Mouse (Mus musculus) heart, postnatal 14 days (tissue): ENCODE data around the gene Wdr62. TPM values are rescaled to one million over a fixed set of nuclear protein-coding genes. Genes with fewer than 3 reads are reported as not detected.

Experiments used
- DNase-seq, 2 experiments: peaks; one replicate each; pipeline ENCODE4 v3.0.0; 2021 to 2022
- intact Hi-C: fragments of 180-260 bp; cut with DNase I; formaldehyde crosslinking; loops from one replicate; pipeline ENCODE4 v1.15.1; 2025
- total RNA-seq, 2 experiments: library from RNA; stranded (reverse); gene quantifications; 2 replicates each; pipeline ENCODE4 v1.2.3; 2021

Gene Wdr62
- total RNA-seq, 2 experiments from 2014 or later, result 2.7 to 2.9 TPM

- DNase-seq, result peak; percentile 75 to 79
Measured at GRCm38 (mm10) chr7:30193581-30194100, 86.6 kb downstream of the Wdr62 start.

GRCm38 (mm10) chr7:30193013-30193412 lies 87.2 kb downstream of the Wdr62 start:
- DNase-seq, result no peak
- intact Hi-C loops, result no loop called here

More at GRCm38 (mm10) chr7:30193581-30194100, 86.6 kb downstream of the Wdr62 start:
- intact Hi-C loops, result no loop called here

GRCm38 (mm10) chr7:30192088-30192487 lies 88.1 kb downstream of the Wdr62 start:
- intact Hi-C loops, result no loop called here
- no peak for DNase-seq

Other genes starting within 250 kb of the Wdr62 start
- gene Zfp14, start 229.0 kb downstream of the Wdr62 start, total RNA-seq, result 1 to 10 TPM; 2.2 to 3.3 TPM
- gene Zfp82, start 207.5 kb downstream of the Wdr62 start, total RNA-seq, result 1 to 10 TPM; 2.0 to 2.1 TPM
- not detected for gene Gm26920, start 190.0 kb downstream of the Wdr62 start, total RNA-seq
- 1 to 10 TPM; 1.5 to 1.8 TPM for gene Zfp566, start 189.9 kb downstream of the Wdr62 start, total RNA-seq
- 10 to 100 TPM; 35.9 to 40.9 TPM for gene Zfp260, start 185.6 kb downstream of the Wdr62 start, total RNA-seq
- 1 to 10 TPM; 4.2 to 4.4 TPM for gene Zfp382, start 158.5 kb downstream of the Wdr62 start, total RNA-seq
- gene Zfp146, start 110.7 kb downstream of the Wdr62 start, total RNA-seq, result 10 to 100 TPM; 29.6 to 34.9 TPM
- 1,000 to 10,000 TPM; 1,873 to 1,882 TPM for gene Cox7a1, start 96.3 kb downstream of the Wdr62 start, total RNA-seq
- gene Capns1, start 81.6 kb downstream of the Wdr62 start, total RNA-seq, result 100 to 1,000 TPM; 285 to 301 TPM
- 10 to 100 TPM; 52.8 to 55.5 TPM for gene Polr2i, start 48.5 kb downstream of the Wdr62 start, total RNA-seq
- gene Tbcb, start 48.1 kb downstream of the Wdr62 start, total RNA-seq, result 10 to 100 TPM; 47.4 to 60.8 TPM
- not detected for gene Ovol3, start 44.7 kb downstream of the Wdr62 start, total RNA-seq
- gene Thap8, start 325 bp downstream of the Wdr62 start, total RNA-seq, result under 1 TPM; 0.22 to 0.43 TPM
- gene Clip3, start 11.3 kb upstream of the Wdr62 start, total RNA-seq, result 10 to 100 TPM in 1 of 2 experiments, 1 to 10 TPM in 1; 7.0 to 14.1 TPM
- gene Alkbh6, start 28.3 kb upstream of the Wdr62 start, total RNA-seq, result 10 to 100 TPM; 22.0 to 23.0 TPM
- 1 to 10 TPM; 1.4 to 1.8 TPM for gene Syne4, start 34.4 kb upstream of the Wdr62 start, total RNA-seq
- gene E130208F15Rik, start 41.3 kb upstream of the Wdr62 start, total RNA-seq, result under 1 TPM; 0.85 to 0.88 TPM
- gene Sdhaf1, start 43.5 kb upstream of the Wdr62 start, total RNA-seq, result 10 to 100 TPM; 12.1 to 12.8 TPM
- gene Lrfn3, start 82.4 kb upstream of the Wdr62 start, total RNA-seq, result 1 to 10 TPM in 1 of 2 experiments, under 1 TPM in 1; 0.83 to 1.2 TPM
- 10 to 100 TPM; 18.6 to 19.9 TPM for gene Tyrobp, start 133.3 kb upstream of the Wdr62 start, total RNA-seq
- 1 to 10 TPM; 1.2 to 1.3 TPM for gene Hcst, start 139.4 kb upstream of the Wdr62 start, total RNA-seq
- under 1 TPM; 0.67 to 0.71 TPM for gene Nfkbid, start 141.3 kb upstream of the Wdr62 start, total RNA-seq
- gene Aplp1, start 165.1 kb upstream of the Wdr62 start, total RNA-seq, result 1 to 10 TPM; 4.0 to 4.4 TPM
- not detected for gene Kirrel2, start 177.3 kb upstream of the Wdr62 start, total RNA-seq
- not detected for gene Nphs1, start 177.9 kb upstream of the Wdr62 start, total RNA-seq
- not detected for gene Prodh2, start 213.2 kb upstream of the Wdr62 start, total RNA-seq